Mouse (Mus musculus) intestine, postnatal 0 days (tissue): Measurements from ENCODE around the gene Tha1. TPM values are rescaled to one million over a fixed set of nuclear protein-coding genes. Genes with fewer than 3 reads are reported as not detected.
"Not testable (repeated sequence)": the region's sequence is repeated elsewhere in the genome, so short reads cannot be mapped to it uniquely, and the experiment has no call there.

Source experiments
- ATAC-seq: fragments of 200-750 bp; cut with Nextera tagmentation; 2 replicates; pipeline ENCODE4 v1.8.0; 2017; ENCODE audit warnings: mild to moderate bottlenecking, moderate TSS enrichment, moderate library complexity
- H3K27ac ChIP-seq: fragments of 300-500 bp; sonication (generic); 2 replicates; pipeline ENCODE4 v1.5.1; 2014; ENCODE audit warnings: mild to moderate bottlenecking, low read depth, low read length, moderate library complexity
- H3K27me3 ChIP-seq: fragments of 300-500 bp; sonication (generic); replicated peaks from 2 replicates; pipeline ENCODE4 v1.6.1; 2014; ENCODE audit warnings: low read length, mixed read lengths; ENCODE audit not compliant: control insufficient read depth, insufficient read depth
- H3K36me3 ChIP-seq: fragments of 300-500 bp; sonication (generic); 2 replicates; pipeline ENCODE4 v1.6.1; 2014; ENCODE audit warnings: mild to moderate bottlenecking, moderate library complexity; ENCODE audit not compliant: control insufficient read depth, insufficient read depth
- H3K4me1 ChIP-seq: fragments of 300-500 bp; sonication (generic); replicated peaks from 2 replicates; pipeline ENCODE4 v1.6.1; 2014; ENCODE audit warnings: antibody characterized with exemption, low read length, mixed read lengths; ENCODE audit not compliant: control insufficient read depth, insufficient read depth
- H3K4me2 ChIP-seq: fragments of 300-500 bp; sonication (generic); replicated peaks from 2 replicates; pipeline ENCODE4 v1.6.1; 2014; ENCODE audit warnings: low read depth, mild to moderate bottlenecking, moderate library complexity
- H3K4me3 ChIP-seq: fragments of 300-500 bp; sonication (generic); 2 replicates; pipeline ENCODE4 v1.5.1; 2014; ENCODE audit warnings: low read depth, low read length
- H3K9ac ChIP-seq: fragments of 300-500 bp; sonication (generic); 2 replicates; pipeline ENCODE4 v1.6.1; 2014; ENCODE audit warnings: mild to moderate bottlenecking, low read depth, low read length
- H3K9me3 ChIP-seq: fragments of 300-500 bp; sonication (generic); 2 replicates; pipeline ENCODE4 v1.6.1; 2016; ENCODE audit warnings: mixed run types; ENCODE audit not compliant: control insufficient read depth
- CTCF ChIP-seq: sonication (generic); IDR thresholded peaks from 2 replicates; pipeline ENCODE4 v1.5.1; 2016; ENCODE audit warnings: low read depth, mild to moderate bottlenecking, control low read depth, antibody characterized with exemption, moderate library complexity
- WGBS: fragments of 180-500 bp; shearing (Covaris S2); extraction: QIAGEN DNeasy Blood & Tissue Kit; methylation state at CpG from one replicate; pipeline ENCODE4 v1.1.7; 2014; 5-methylcytosine and 5-hydroxymethylcytosine counted together
- polyA plus RNA-seq: library from polyadenylated mRNA; unstranded; fragments of >200 nt; fragmentation: Nextera tagmentation; extraction: Ambion mirVana; gene quantifications from 2 replicates; pipeline ENCODE4 v1.2.1, GENCODE M21; 2015

Gene Tha1
- polyA plus RNA-seq, 1 experiment from 2014 or later, result 15.8 TPM

GRCm38 (mm10) chr11:117840910-117841309, 32.4 kb downstream of the Tha1 start:
- Histone ChIP-seq H3K27ac (no peak overlapping the region), H3K4me2 (no peak overlapping the region), H3K36me3 (no peaks in the 10 kb centered on the region), H3K4me3 (no peak overlapping the region), H3K9me3 (no peaks in the 10 kb centered on the region), H3K27me3 (no peaks in the 10 kb centered on the region), H3K9ac (no peak overlapping the region), H3K4me1 (0 out of 2 replicates have a peak, but pooled peaks cover 10% of the 10 kb centered on the region)
- no peak for TF ChIP-seq CTCF
- 36% methylated on average over 1 of the region's 1 CpGs for whole genome bisulfite sequencing
- no peak for ATAC-seq

- Histone ChIP-seq H3K4me2 (no peak overlapping the region), H3K27ac (peak overlapping the region; percentile 75), H3K9ac (no peak overlapping the region), H3K4me1 (0 out of 2 replicates have a peak, but pooled peaks cover 13% of the 10 kb centered on the region), H3K27me3 (no peaks in the 10 kb centered on the region), H3K36me3 (no peaks in the 10 kb centered on the region), H3K9me3 (no peaks in the 10 kb centered on the region), H3K4me3 (no peak overlapping the region)
- WGBS, result 57% methylated on average over 1 of the region's 1 CpGs
- no peak for ATAC-seq
- TF ChIP-seq CTCF, result no peak
These were observed 34.3 kb downstream of the Tha1 start for GRCm38 (mm10) chr11:117839021-117839420.

- Histone ChIP-seq H3K9me3 (no peaks in the 10 kb centered on the region), H3K9ac (no peak overlapping the region), H3K4me2 (no peak overlapping the region; the same call in 1 of the 2 replicates), H3K4me3 (no peak overlapping the region), H3K4me1 (peaks cover 16% of the 10 kb centered on the region; the same call in 1 of the 2 replicates), H3K36me3 (no peaks in the 10 kb centered on the region), H3K27ac (peak overlapping the region; percentile 75), H3K27me3 (no peaks in the 10 kb centered on the region)
- ATAC-seq, result peak; percentile 71
- peak; percentile 31 for TF ChIP-seq CTCF
- WGBS, result 21% methylated on average over 2 of the region's 2 CpGs
These were observed 34.7 kb downstream of the Tha1 start for GRCm38 (mm10) chr11:117838572-117838971.

GRCm38 (mm10) chr11:117836306-117836705, 37.0 kb downstream of the Tha1 start:
- TF ChIP-seq CTCF, result no peak
- Histone ChIP-seq H3K36me3 (no peaks in the 10 kb centered on the region), H3K4me1 (peaks cover 16% of the 10 kb centered on the region; the same call in 1 of the 2 replicates), H3K9ac (no peak overlapping the region), H3K27ac (no peak overlapping the region), H3K4me3 (no peak overlapping the region), H3K9me3 (no peaks in the 10 kb centered on the region), H3K27me3 (no peaks in the 10 kb centered on the region), H3K4me2 (peak overlapping the region; percentile 38; the same call in 1 of the 2 replicates)
- ATAC-seq, result no peak
- 28% methylated on average over 13 of the region's 13 CpGs for WGBS

- H3K9ac ChIP-seq, result no peak overlapping the region
- no peak overlapping the region for H3K4me3 ChIP-seq
- no peaks in the 10 kb centered on the region for H3K27me3 ChIP-seq
- peak overlapping the region; percentile 45 for H3K4me2 ChIP-seq
- no peaks in the 10 kb centered on the region for H3K36me3 ChIP-seq
- no peaks in the 10 kb centered on the region for H3K9me3 ChIP-seq
- TF ChIP-seq CTCF, result no peak
- peak; percentile 30; the same call in 1 of the 2 replicates for ATAC-seq
- H3K27ac ChIP-seq, result peak overlapping the region; percentile 70
- peaks cover 20% of the 10 kb centered on the region; the same call in 1 of the 2 replicates for H3K4me1 ChIP-seq
- WGBS, result 47% methylated on average over 8 of the region's 8 CpGs
These were observed 39.2 kb downstream of the Tha1 start for GRCm38 (mm10) chr11:117834086-117834485.

- ATAC-seq, H3K27me3 ChIP-seq, H3K9me3 ChIP-seq, H3K4me3 ChIP-seq, H3K9ac ChIP-seq, H3K36me3 ChIP-seq: not testable (repeated sequence)
- Histone ChIP-seq H3K4me1 (peaks cover 18% of the 10 kb centered on the region; the same call in 1 of the 2 replicates), H3K4me2 (peak overlapping the region; percentile 45; the same call in 1 of the 2 replicates), H3K27ac (peak overlapping the region; percentile 70; the same call in 1 of the 2 replicates)
- WGBS, result 71% methylated on average over 4 of the region's 6 CpGs
These were observed 39.8 kb downstream of the Tha1 start for GRCm38 (mm10) chr11:117833509-117833908.
